Mouse (Mus musculus): ENCODE data around the gene Col4a4. TPM values are rescaled to one million over a fixed set of nuclear protein-coding genes. Genes with fewer than 3 reads are reported as not detected.

The Col4a4 gene
- total RNA-seq, 2 experiments from 2014 or later = 0.68 to 0.95 TPM

- DNase-seq = no peak
Observed at GRCm38 (mm10) chr1:82475821-82476220, 110.8 kb downstream of the Col4a4 start.

- no peak for DNase-seq
Observed at GRCm38 (mm10) chr1:82475254-82475653, 111.4 kb downstream of the Col4a4 start.

- no peak for DNase-seq
Observed at GRCm38 (mm10) chr1:82474461-82474961, 112.1 kb downstream of the Col4a4 start.

GRCm38 (mm10) chr1:82473467-82473866, 113.2 kb downstream of the Col4a4 start:
- DNase-seq = no peak

- no peak for DNase-seq
Observed at GRCm38 (mm10) chr1:82470516-82471225, 116.0 kb downstream of the Col4a4 start.

- DNase-seq = no peak
Observed at GRCm38 (mm10) chr1:82468872-82469271, 117.8 kb downstream of the Col4a4 start.

GRCm38 (mm10) chr1:82465321-82465853, 121.3 kb downstream of the Col4a4 start:
- DNase-seq = no peak

- no peak for DNase-seq
Observed at GRCm38 (mm10) chr1:82461041-82461440, 125.6 kb downstream of the Col4a4 start.

- DNase-seq = no peak
Observed at GRCm38 (mm10) chr1:82459926-82460325, 126.7 kb downstream of the Col4a4 start.

- DNase-seq = no peak
Observed at GRCm38 (mm10) chr1:82459350-82459749, 127.3 kb downstream of the Col4a4 start.

GRCm38 (mm10) chr1:82454031-82454430, 132.6 kb downstream of the Col4a4 start:
- DNase-seq = no peak

- no peak for DNase-seq
Observed at GRCm38 (mm10) chr1:82451927-82452651, 134.6 kb downstream of the Col4a4 start.

GRCm38 (mm10) chr1:82449851-82450250, 136.8 kb downstream of the Col4a4 start:
- DNase-seq = no peak

GRCm38 (mm10) chr1:82446049-82446448, 140.6 kb downstream of the Col4a4 start:
- DNase-seq = no peak

- DNase-seq = no peak
Observed at GRCm38 (mm10) chr1:82443517-82443916, 143.1 kb downstream of the Col4a4 start.

- DNase-seq = no peak
Observed at GRCm38 (mm10) chr1:82440123-82440522, 146.5 kb downstream of the Col4a4 start.

- DNase-seq = no peak
Observed at GRCm38 (mm10) chr1:82437273-82437672, 149.4 kb downstream of the Col4a4 start.

- no peak for DNase-seq
Observed at GRCm38 (mm10) chr1:82433649-82434005, 153.0 kb downstream of the Col4a4 start.

- DNase-seq = peak; percentile 69 to 74
Observed at GRCm38 (mm10) chr1:82432919-82433648, 153.6 kb downstream of the Col4a4 start.

GRCm38 (mm10) chr1:82429061-82429460, 157.6 kb downstream of the Col4a4 start:
- no peak for DNase-seq

GRCm38 (mm10) chr1:82427729-82428128, 158.9 kb downstream of the Col4a4 start:
- no peak for DNase-seq

- DNase-seq = no peak
Observed at GRCm38 (mm10) chr1:82415641-82416040, 171.0 kb downstream of the Col4a4 start.

Measured in layer of hippocampus, postnatal 36 days (tissue).